Mouse (Mus musculus) adrenal gland, adult 18-20 months (tissue): Measurements from ENCODE around the gene Tns3. TPM values are rescaled to one million over a fixed set of nuclear protein-coding genes. Genes with fewer than 3 reads are reported as not detected.
A peak's percentile ranks its signal among the peaks of the same experiment; 100 is the strongest.

Source experiments
- DNase-seq, 2 experiments: peaks; one replicate each; pipeline ENCODE4 v3.0.0; 2021 to 2022; ENCODE audit warnings: low spot score in 2 of 2
- total RNA-seq, 2 experiments: library from RNA; stranded (reverse); gene quantifications; 1 replicate in 1 of 2; 2 replicates in 1 of 2; pipeline ENCODE4 v1.2.3; 2021

The Tns3 gene
- total RNA-seq, 2 experiments from 2014 or later: 48.3 to 51.5 TPM

DNA sequence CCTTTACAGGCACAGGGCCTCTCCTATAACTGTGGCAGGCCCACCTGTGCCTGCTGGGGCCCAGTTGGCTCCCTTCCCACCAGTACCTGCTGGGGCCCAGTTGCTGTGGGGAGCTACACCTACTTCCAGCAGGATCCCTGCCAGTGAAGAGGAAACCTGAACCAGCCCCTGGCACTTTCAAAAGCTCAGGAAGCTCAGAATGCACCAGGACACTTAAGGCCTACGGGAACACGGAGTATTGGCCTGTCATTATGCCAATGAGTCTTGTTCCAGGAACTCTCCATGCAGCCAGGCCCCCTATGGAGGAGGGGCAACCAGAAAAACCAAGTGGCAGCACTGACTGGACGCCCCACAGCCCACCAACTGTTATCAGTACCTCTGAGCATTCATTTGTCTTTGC, 181.6 kb downstream of the Tns3 start:
- no peak for DNase-seq

DNA sequence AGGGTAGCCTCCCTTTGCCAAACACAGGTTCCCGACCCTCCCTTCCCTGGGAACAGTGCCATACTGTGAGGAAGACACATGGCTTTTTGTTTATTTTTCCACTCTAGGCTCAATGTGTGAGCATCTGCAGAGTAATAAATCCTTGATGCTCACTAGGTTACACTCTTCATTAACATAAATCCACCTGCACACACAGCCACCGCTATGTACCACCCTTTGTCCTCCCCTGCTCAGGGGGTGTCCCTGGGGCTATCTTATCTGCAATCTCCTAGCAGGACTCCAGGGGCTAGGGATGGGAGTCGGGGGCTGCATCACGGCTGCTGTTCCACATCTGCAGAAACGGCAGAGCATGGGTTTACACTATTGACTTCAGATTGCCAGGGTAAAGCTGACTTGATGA, 182.4 kb downstream of the Tns3 start:
- no peak for DNase-seq

DNA sequence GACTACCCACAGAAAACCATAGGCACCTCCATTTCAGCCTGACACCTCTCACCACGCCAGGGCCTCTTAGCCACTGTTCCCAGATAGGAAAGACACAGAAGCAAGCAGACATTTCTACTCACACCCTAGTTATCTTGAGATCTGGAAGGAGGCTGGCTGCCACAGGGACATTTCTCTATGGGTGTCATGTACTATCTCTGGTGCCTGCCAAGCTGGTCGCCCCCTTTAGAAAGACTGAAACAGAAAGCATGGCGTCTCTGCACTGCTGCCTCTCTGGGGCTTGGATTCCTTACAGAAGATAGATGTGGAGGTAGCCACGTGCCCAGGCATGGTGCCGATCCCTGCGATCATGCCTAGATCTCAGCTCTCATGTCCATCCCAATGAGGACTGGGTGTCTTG, 182.8 kb downstream of the Tns3 start:
- DNase-seq: no peak

DNA sequence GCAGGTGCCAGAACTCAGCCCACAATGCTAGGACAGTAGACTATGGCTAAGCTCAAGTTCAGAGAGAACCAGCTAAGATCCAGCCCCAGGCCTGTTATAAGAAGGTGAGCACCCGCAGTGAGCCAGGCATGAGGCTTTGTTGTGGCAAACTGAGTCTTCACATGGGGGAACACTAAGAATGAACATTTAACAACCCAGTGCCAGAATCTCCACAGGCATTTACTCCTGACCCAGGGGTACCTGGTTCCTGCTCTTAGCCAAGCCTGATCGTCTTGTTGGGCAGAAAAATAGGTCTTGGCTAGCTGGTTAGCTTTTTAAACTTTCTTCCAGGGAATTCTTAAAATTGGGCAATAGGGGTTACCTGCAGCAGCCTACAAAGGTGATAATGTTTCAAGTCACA, 184.5 kb downstream of the Tns3 start:
- DNase-seq: no peak

DNA sequence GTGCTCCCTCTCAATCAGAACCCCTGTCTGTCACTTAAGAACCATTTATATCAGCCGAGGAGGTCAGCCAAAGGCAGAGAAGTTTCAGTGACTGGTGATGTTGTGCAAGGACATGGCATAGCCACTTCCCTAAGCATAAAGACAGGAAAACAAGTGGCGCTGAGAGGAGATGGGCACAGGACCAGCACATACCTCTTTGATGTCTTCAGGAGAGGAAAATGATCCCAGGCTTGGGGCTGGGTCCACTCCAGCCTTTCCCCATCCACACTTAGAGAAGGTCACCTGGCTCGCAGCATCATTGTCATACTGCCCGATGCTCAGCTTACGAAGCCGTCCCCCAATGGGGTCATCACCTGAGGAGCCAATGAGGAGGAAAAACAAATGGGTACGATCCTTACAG, 185.0 kb downstream of the Tns3 start:
- no peak for DNase-seq

DNA sequence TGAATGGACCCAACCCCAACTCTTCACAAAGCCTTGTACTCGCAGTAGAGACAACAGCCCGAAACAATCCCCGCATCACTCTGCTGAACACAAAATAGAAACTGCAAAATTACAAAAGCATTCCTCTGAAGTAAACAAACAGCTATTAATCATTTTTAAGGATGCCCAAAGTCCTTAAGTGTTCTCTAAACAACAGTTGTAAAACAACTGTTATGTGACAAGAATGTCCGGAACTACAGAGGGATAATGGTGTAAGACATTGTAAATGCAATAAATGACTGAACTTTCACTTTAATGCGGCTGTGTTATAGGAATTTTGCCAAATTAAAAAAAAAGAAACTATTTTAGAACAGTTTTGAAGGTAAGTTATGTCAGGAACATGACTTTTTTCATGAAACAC, 190.7 kb downstream of the Tns3 start:
- no peak for DNase-seq

DNA sequence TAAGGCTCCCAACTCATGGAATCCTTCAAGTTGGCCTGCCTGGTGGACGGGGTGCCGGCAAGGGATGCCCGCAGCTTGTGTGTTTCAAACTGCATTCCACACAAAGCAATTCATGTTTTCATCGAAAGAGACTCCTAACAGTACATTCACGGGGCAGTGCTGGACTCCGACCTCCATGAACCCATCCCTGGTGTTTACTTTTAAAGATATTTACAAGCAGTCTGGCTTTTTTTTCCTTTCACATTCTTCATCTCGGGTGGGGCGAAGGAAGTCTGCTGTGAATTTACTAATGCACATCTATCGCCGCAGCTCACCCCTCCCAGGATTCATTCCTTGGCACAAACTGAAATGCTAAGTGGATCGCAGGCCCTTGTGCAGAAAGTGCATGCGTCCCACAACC, 191.9 kb downstream of the Tns3 start:
- no peak for DNase-seq

DNA sequence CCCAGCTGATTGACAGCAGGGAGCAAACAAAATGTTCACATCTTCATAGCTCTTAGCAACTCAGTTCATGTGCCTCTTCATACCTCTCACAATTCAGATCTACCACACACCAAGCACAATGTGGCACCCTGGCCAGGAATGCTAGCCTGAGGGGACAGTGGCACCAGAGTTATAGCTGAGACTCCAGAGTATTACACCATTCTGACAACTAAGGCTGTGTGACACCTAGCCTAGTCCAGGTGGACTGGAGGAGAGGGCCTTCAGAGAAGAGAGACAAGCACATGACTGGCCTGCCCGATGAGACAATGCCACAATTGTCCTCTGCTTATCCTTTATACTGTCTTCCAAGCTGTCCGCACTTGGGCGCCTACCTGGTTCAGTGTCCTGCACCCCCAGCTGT, 192.8 kb downstream of the Tns3 start:
- no peak for DNase-seq

DNA sequence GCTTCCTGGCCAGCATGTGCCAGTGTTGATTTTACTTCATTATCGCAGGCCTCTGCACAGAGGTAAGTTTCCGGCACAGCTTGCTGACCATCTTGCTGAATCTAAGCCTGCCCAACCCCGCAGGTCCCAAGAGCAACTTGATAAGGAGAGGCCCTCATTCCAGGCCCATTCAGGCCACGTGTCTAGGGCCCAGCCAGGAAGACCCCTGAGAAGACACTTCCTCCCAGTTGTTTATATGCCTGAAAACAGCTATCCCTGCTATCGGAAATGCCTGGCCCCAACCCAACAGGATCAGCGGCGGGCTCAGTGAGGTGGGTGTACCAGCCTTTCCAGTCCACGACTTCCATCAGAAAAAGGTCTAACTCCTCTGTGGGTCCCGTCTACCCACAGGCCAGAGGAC, 194.8 kb downstream of the Tns3 start:
- no peak for DNase-seq

DNA sequence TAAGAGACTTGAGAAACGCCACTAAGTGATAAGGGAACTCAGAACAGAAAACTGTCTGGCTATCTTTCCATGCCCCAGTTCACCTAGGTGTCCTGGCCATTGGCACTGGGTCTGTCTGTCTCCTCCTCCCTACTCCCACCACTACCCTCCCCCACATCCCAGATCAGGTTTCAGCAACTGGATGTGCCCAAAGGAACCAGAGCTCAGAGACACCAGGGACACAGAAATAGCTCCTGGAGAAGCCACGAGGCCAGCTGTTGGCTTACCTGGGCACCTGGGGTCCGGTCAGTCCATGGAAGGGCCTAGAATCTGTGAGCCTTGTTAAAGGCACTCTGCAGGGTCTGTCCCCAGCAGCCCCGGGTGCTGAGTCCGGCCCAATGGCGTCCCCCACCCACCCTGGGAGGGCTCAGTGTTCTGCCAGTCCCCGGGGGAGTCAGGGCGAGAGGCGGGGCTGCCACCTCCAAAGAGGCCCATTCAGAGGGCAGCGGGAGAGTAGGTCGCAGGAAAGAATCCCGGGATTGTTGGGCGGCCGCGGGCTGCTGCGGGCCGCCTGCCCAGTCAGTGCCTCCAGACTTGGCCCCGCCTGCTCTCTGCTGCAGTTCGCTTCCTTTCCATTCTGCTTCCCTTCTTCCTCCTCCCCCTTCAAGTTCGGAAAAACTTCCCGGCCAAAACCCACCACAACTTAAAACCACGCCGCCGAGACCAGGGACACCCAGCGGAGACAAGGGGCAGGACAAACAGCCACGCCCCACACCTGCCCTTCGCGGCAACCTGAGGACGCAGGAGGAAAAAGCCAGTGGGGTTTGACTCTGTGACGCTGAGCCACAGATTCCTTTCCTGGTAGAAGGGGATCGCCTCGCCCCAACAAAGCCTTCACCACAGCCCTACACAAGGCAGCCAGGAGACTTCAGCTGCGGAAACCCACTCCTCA, 195.9 kb downstream of the Tns3 start:
- DNase-seq: peak; percentile 35 to 38

DNA sequence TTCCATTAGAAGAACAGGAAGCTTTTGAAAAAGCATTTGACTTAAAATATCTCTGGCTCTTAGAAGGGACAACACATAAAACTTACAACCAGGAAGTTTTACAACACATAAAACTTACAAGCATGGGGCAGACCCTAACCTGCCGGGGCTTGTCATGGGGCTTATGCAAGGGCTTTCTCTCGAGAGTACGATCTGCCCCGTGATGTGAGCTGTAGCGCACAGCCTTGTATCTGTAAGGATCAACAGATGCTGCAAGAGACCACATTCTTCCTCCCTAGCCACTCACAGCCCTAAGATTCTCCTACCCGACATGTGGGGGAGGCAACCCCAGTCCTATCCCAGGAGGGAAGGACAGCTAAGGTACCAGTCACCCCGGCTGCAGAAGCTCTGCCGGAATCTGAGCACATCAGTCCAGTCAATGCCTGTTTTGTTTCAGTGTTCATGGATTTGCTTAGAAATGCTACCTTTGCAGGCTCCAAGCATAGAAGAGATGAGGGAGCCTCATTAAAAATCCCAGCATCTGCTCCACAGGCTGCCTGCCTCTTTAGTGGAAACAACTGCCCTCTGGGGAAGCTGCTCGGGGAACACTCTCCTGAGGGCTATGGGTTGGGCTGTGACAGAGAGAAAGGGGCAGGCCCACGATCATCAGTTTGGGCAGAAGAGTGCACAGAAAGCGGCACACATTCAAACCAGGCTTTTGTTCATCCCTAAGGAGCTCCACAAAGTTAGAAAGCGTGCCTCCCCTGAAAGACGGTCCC, 196.8 kb downstream of the Tns3 start:
- DNase-seq: no peak

DNA sequence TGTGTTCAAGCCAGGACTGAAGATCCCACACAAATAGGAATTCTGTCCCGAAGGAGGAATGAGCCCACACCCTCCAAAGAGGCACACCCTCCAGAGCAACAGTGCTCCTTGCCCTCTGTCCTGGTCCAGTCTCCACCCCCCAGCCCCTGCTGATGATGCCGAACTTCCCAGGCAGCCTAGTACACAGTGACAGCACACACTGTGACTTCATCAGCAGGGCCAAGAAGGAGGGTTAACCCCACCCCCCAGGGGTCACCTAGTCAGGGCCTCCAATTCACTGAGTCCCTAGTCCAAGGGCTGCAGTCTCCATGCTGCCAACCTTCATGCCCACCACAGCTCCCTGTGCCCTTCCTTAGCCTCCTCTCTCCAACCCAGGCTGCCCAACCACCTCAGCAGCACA, 200.5 kb downstream of the Tns3 start:
- no peak for DNase-seq

DNA sequence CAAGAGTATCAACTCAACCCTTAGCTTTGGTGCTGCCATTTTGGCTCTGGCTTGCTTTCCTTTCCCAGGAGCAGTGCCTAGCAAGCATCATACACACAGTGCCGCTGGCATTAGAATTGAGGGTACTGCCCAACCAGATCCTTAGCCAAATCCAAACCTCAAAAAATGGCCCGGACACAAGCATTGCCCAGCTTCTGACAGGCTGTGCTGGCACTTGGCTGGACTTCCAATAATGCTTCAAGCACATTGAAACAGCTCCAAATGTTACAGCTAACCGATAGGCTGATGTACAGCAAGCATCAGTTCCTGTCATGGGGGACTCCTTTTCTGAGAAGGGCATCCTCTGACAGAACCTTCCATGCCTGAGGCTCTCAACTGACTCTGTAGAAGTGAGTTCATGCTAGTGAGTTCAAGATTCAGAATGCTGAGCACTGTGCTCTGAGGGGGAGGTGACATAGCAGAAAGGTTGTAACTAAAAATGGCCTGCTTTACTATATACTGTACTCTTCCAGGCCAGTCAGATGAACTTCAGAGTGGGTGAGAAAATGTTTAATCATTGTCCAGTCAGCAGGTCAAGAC, 201.4 kb downstream of the Tns3 start:
- no peak for DNase-seq

DNA sequence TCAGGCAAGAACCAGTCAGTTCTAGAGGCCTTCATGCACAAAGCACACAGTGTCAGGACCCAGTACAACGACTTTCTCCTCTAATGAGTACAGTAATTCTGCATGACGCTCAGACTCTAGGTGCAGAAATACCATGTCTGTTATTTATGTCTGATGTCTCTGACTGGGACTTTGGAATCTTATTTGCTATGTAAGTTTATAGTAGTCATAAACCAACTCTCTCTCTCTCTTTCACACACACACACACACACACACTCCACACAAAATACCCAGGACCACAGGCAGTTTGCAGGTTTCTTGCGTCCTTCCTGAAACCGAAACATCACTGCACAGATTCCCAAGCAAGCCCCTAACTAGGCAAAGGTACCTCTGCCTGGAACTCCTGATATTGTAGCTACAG, 203.5 kb downstream of the Tns3 start:
- no peak for DNase-seq

DNA sequence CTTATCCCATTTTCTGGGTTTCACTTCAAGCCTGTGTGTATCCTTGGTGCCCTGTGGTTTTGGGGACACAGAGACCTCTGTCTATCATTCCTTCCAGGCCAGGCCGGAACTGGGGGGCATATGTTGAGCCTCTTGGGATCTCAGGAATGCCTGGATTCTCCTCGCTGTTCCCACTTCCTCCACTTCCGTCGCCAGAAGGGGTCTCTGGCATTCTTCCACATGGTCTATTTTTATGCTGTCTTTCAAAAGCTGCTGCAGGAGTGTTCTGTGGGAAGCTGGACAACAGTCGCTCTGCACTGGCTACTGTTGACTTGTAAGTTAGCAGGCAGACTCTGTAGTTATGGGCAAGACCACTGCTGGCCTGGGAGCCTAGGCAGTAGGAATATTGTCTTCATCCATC, 206.4 kb downstream of the Tns3 start:
- no peak for DNase-seq

DNA sequence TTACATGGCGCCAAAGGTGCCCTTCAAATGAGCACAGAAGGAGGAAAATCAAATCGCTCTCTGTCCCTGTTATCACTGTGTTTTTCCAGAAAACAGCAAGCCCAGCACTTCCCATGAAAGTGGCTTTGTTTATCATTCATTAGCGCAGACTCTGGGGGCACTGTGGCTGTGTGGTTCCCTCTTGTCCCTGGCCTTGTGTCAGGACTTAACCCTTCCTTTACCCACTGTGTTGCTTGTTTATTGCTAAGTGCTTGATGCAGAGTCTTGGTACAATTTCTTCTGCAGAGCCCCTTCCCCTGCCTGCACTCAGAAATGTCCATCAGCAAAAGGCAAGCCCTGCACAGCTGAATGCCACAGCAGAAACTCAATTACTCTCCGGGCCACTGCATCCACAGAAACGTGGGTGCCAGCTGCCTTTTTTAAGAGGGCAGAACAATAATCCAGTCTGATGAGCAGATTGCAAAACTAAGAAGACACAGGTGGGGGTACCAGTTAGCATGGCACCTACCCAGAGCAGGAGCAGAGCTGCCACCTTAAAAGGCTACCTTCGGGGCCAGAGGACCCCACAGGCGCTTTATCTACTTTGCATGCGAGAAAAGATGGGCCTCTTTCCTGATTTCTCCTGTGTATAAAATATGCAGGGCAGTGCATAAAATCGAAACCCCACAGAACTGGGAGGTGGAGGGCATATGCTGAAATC, 207.6 kb downstream of the Tns3 start:
- DNase-seq: no peak

DNA sequence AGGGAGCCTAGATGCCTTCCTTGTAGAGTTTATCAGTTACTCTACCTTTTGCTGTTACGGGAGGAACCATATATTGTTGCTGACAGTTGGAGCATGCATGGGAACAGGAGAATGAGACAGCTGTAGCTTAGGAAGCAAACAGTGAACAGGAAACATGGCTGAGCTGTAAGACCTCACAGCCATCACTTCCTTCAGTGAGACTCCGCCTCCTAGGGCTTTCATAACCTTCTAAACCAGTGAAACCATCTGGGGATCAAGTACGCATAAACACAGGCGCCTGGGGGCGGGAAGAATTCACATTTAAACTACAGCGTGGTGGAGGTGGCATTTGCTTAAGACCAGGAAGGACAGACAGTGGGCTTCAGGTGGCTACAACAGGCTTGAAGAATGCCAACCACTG, 208.7 kb downstream of the Tns3 start:
- DNase-seq: no peak

DNA sequence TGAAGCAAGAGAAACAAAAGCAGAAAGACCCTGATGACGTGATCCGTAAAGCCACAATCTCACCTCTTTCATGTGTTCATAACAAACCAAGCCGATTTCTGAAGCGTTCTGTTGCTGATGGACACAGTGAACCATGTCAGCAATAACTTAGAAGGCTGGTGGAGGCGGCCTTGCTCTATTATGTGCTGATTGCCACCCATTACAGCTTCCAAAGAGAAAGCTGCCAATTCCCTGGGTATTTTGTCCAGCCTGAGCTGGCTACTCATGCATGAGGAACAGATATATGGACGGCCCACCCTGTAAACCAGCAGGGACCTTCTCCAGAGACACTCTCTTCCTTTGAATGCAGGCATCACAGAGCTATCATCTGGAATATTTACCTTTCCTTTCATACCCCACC, 211.1 kb downstream of the Tns3 start:
- DNase-seq: no peak

DNA sequence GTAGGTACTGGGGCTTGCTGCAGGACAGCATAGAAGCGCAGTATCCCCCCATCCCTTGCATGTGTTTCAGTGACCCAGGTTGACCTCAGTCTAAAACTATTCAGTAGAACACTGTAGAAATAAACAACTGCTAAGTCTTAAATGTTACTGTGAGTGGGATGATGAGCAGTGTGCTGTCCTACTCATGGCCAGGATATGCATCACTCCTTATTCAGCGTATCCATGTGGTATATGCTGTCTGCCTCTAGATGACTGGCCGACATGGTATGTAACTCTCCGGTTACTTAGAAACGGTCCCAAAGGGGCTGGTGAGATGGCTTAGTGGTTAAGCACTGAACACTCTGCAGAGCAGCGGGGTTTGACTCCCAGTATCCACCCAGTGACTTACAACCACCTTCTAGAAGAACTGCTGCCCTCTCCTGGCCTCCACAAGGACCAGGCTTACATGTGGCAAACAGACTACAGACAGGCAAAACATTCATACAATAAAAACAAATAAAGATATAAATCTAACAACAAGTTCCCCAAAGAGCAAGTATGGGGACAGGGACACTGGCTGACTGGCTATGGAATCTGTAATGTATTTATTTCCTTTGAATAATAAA, 212.6 kb downstream of the Tns3 start:
- DNase-seq: peak in 1 of 2 experiments; percentile 15

DNA sequence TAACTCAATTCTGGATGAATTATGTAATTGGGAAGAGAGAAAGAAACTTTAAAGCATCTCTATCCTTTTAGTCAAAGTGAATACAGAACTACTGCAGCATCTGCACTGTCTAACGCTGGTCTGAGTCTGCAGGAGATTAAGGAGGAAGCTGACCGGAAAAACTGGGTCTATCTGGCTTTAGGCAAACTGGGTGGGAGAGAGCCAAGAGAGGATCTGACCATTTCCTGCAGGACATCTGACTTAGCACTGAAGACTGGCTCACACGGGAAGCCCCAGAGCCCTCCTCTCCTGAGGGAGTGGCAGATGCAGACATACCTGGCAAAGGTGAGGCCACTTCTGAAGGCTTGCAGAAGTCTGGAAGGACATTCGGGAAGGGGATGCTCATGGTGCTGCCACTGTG, 213.8 kb downstream of the Tns3 start:
- DNase-seq: no peak

DNA sequence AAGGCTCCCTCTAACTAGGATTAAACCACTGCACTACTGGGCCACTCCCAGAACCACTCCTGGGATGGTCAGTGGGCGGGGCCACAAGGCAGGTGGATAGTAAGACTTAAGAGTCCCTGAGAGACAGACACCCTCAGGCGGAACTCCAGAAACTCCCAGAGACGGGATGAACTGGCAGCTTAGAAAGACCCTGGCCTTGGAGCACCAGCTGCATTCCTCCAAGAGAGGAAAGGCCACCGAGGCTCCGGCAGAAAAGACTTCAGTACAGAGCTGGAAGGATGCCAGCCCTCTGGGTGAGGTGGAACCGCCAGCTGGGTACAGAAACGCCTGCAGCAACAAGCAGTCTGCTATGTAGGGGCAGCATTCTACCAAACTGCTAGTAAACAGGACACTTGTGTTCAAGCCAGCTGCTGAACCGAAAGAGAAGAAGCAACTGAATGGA, 218.4 kb downstream of the Tns3 start:
- DNase-seq: peak; percentile 56 to 67
